Mouse (Mus musculus) hindlimb bud, embryonic 11.5 days (tissue): ENCODE results near the gene Tdrd7.
A peak's percentile ranks its signal among the peaks of the same experiment; 100 is the strongest.

Experiments
- DNase-seq: peaks from one replicate; pipeline ENCODE4 v3.0.0-alpha.2; 2012; ENCODE audit warnings: low read depth, low spot score; ENCODE audit errors: extremely low spot score

Gene Tdrd7

GRCm38 (mm10) chr4:45971806-45972447 is 6.8 kb downstream of the Tdrd7 start:
- peak; percentile 57 for DNase-seq

- DNase-seq: no peak
Observed at GRCm38 (mm10) chr4:45972448-45972854, 7.3 kb downstream of the Tdrd7 start.

DNA sequence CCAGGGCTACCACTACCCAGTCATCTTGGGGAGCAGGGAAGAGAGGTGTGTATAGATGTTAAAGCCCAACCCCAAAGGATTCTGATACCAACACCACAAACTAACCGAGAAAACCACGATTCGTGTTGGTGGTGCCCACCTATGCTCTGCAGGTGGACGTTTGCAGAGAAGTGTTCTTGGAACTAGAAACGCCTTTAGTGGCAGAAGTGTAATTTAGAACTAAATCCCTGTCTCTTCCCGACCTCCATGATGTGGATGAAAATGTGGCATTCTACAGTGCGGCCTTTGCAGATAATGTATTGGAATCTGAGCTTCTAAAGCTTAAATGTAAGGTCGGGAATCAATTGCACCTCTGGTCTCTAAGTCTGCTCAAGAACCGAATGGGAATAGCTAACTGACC is 7.8 kb downstream of the Tdrd7 start:
- no peak for DNase-seq

DNA sequence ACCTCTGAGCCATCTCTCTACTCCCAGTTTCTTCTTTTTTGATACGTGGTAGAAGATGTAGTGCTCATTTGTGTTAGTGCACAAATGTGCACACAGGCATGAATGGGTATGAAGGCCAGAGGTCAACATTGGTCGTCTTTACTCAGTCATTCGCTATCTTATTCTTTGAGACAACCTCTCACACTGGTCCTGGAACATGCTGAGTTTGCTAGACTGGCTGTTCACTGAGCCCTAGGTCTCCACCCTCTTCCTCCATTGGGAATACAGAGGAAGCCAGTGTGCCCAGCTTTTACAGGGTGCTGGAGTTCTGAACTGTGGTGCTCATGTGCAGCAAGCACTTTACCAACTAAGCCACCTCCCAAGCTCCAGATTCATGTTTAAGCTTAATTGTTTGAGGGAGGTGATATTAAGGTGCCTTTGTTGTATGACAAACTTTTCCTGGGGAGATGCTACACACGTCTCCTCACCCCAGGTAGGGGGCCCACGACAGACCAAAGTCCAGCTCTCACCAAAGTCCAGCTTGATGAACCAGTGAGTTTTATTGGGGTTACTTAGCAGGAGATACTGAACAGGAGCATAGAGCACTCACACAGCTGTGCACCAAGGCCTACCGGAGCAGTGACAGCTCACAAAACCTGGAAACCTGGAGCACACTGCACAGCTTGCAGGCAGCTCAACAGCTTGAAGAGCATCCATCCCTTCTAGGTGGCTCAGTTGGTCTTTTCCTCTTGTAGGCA is 12.0 kb downstream of the Tdrd7 start:
- no peak for DNase-seq

- no peak for DNase-seq
Observed at GRCm38 (mm10) chr4:45979916-45980315, 14.8 kb downstream of the Tdrd7 start.

DNA sequence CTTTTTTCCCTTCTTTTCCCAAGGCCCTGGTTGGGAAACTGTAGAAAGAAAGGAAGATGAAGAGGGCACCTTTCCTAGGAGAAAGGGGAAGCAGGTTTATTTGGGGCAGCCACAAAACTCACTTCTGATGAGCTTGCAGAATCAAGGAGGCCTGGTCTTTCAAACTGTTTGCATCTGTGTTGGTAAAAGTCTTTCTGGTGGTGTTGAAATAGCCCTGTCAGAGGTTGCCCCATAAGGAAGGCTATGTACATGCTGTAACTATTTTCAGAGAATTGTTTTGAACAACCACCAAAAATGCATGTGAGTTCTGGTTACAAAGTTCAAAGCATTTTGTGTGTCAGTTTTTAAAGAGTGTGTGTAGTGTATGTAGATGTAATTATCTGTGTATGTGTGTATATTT is 15.9 kb downstream of the Tdrd7 start:
- DNase-seq: no peak

- no peak for DNase-seq
Observed at GRCm38 (mm10) chr4:45990427-45991135, 25.4 kb downstream of the Tdrd7 start.

DNA sequence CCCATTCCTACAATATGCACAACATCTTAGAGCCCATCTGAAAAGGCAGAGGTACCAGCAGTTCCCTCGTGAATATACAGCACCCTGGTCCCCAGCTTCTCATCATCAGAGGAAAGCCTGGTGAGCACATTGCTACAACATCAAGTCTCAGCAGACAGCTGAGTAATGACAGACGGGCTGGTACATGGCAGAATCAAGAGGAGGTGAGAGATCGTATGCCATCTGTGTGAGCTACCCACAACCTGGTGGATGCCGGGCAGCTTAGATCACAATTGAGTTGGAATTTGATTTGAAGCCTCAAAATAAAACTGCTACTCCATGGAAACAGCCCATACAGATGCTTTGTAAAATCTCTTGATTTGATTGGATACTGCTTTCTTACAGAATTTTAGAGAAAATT is 33.4 kb downstream of the Tdrd7 start:
- no peak for DNase-seq

- no peak for DNase-seq
Observed at GRCm38 (mm10) chr4:46008142-46008793, 43.1 kb downstream of the Tdrd7 start.

DNA sequence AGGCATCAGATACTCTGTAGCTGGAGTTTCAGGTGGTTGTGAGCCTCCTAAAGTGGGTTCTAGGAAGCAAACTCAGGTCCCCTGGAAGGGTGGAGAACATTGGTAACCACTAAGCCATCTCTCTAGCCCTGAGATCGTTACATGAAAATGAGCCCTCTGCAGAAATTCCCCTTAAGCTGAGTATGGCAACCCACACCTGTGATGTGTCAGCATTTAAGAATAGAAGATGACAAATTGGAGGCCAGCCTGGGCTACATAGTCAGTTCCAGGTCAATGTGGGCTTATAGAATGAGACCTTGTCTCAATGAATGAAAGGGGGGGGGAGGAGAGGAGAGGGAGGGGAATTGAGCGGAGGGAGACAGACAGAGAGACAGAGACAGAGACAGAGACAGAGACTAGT is 46.6 kb downstream of the Tdrd7 start:
- no peak for DNase-seq

DNA sequence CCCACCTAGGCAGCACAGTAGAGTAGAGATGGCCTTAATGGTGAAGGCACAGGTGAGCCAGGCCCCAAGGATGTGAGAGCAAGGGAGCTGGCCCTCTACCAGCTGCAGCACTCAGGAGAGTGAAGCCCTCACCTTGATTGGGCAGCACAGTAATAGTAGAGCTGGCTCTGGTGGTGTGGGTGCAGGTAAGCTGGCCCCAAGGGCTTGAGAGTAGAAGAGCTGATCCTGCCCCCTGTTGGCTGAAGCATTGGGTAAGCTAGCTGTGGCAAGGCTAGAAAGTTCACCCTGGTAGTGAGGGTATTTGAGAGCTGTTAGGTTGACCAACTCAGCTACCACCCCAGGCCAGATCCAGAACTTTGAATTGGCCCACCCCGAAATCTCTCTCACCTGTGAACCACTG is 50.5 kb downstream of the Tdrd7 start:
- DNase-seq: no peak

DNA sequence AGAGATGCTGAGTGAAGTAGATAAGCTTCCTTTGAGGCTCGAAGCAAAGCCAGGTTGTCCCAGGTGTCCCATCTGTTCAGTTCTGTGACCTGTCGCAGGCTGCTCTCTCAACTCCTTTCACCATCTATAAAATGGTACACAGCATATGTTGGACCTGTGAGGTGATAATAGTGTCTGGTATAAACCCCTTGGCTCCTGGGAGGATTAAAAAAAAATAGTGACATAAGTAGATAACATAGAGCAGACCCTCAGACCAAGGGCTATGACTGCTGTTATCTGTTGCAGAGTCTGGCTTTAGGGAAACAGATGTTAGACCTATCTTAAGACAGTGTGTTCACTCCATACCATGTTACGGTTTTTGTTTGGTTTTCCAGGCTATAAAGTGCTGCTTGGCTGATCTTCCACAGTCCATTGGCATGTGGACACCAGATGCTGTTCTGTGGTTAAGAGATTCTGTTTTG is 57.9 kb downstream of the Tdrd7 start:
- no peak for DNase-seq

DNA sequence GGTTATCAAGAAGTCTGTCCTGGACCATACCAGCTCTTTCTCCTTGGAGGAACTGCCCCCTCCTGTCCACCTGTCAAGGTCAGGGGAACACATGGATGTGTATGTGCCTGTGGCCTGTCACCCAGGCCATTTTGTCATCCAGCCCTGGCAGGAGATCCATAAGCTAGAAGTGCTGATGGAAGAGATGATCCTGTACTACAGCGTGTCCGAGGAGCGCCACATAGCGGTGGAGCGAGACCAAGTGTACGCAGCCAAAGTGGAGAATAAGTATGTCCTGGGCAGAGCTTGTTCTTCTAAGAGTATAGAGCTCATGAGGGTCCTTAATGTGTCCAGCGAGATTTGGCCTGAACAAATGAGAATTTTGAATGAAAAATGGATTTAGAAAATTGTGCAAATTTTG is 60.8 kb downstream of the Tdrd7 start:
- DNase-seq: no peak

GRCm38 (mm10) chr4:46028224-46028623 is 63.1 kb downstream of the Tdrd7 start:
- DNase-seq: no peak

DNA sequence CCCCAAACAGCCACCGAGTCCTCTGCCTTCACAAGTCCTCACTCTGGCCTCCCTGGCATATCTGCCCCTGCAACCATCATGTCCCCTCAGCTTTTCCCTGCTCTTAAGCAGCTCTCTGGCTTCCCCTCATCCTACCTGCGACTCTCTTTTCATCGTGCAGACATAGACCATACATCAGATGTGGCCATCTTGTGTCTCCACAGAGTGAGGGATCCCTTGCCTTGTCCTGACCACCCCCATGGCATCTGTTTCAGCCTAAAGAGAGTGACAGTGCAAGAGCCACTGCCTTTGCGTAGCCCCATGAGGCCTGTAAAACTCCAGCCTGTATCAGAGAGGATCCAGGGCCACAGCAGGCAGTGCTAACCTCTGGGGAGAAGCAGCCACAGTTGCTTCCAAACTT is 63.6 kb downstream of the Tdrd7 start:
- no peak for DNase-seq

DNA sequence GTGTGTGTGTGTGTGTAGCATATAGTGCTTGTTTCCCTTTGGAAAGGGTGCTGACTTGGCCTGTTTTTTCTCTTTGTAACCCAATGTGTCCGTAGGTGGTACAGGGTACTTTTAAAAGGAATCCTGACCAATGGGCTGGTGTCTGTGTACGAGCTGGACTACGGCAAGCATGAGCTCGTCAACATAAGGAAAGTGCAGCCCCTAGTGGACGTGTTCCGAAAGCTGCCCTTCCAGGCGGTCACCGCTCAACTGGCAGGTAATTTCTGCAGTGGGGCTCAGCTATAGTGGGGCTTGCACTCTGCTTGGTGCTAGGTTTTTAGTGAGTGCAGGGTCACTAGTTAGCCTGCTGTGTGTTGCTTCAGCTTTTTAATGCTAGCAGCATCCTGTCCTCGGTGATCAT is 64.4 kb downstream of the Tdrd7 start:
- no peak for DNase-seq

DNA sequence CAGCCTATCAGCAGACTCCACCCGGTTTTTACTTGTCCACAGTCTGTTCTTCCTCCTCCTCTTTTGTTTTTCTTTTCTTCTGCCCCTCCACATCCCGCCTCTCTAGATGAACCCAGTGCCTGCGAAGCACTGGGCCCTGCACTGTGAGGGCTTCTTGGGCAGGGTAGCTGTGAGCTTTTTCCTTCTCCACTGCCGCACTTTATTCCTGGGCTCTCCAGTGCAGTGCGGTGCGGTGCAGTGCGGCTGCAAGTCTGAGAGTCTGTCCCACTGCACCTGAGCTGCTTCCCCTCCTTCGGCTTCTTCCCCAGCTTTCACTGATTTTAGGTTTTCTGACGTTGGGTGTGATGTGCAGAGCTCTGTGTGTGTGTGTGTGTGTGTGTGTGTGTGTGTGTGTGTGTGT is 67.3 kb downstream of the Tdrd7 start:
- DNase-seq: no peak

GRCm38 (mm10) chr4:46033197-46033596 is 68.1 kb downstream of the Tdrd7 start:
- no peak for DNase-seq

DNA sequence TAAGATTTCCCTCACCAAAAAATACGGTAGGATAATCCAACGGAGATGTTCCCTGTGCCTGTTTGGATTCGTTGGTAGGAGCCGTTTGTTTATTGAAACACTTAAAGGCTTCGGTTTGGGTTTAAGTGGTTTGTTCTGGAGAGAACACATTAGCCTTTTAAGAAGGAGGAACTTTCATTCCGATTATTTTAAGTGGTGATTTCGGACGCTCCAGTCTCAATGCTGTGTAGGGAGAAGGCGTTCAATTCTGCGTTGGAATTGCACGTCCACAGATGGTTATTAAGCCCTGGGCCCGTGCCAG is 73.4 kb downstream of the Tdrd7 start:
- DNase-seq: no peak

GRCm38 (mm10) chr4:46038892-46039751 is 74.0 kb downstream of the Tdrd7 start, which contains the start of gene Tmod1:
TSS of gene Tmod1 (plus strand) at chr4:46038935.
- no peak for DNase-seq

- DNase-seq: no peak
Observed at GRCm38 (mm10) chr4:46039899-46040298, 74.8 kb downstream of the Tdrd7 start.
